Mouse (Mus musculus) megakaryocyte, embryonic 14.5 days (primary cell): ENCODE data around the gene Gucd1.

Source experiments
- FLI1 ChIP-seq: IDR thresholded peaks from 2 replicates; pipeline ENCODE4 v1.6.1; 2012; ENCODE audit warnings: low read length, inconsistent platforms, mixed read lengths
- GATA1 ChIP-seq: IDR thresholded peaks from 3 replicates; pipeline ENCODE4 v1.6.1; 2012; ENCODE audit warnings: mixed read lengths, low read length, inconsistent platforms, borderline replicate concordance

DNA sequence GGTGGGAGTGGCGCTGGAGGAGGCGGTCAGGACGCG lies 201.1 kb downstream of the Gucd1 start, which contains the start of gene Adora2a:
- no peak for TF ChIP-seq FLI1
- no peak for TF ChIP-seq GATA1
